Mouse (Mus musculus): ENCODE data around the gene Abraxas1. TPM values are rescaled to one million over a fixed set of nuclear protein-coding genes. Genes with fewer than 3 reads are reported as not detected.

The Abraxas1 gene
- 17.2 and 29.2 TPM in 2 replicates for polyA plus RNA-seq (2015; fragmentation: Nextera tagmentation; extraction: Ambion mirVana)

DNA sequence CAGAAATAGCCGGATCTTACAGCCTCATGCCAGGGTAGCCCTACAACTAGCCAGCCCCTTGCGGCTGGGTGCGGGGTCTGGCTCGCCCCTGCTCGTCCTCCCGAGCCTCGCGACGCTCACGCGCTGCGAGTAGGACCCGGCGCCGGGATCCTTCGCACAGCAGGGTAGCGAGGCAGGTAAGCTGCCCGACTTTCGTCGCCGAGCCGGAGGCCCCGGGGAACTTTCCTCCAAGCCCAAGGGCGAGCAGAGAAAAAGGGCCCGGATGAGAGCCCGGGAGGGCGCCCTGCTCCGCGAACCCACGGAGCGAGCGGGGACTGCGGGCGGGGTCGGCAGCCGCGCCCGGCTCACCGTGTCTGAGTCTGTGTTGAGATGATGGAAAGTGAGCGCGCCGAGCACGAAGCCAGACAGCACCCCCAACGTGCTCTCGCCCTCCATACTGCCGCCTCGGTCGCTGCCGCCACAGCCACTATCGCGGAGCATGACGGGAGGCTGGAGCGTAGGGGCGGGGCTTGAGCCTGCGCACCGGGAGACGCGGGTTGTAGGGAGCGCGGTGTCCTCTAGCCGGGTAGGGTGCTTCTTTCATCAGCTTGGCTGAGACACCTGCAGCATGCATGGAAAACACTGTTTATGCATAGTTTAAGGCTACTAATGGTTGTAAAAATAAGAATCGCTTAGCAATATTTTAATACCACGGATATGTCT lies at the start of gene Abraxas1:
Gene Abraxas1, minus strand, starts transcription at position 483 of the 702 bp plus-strand sequence.

DNA sequence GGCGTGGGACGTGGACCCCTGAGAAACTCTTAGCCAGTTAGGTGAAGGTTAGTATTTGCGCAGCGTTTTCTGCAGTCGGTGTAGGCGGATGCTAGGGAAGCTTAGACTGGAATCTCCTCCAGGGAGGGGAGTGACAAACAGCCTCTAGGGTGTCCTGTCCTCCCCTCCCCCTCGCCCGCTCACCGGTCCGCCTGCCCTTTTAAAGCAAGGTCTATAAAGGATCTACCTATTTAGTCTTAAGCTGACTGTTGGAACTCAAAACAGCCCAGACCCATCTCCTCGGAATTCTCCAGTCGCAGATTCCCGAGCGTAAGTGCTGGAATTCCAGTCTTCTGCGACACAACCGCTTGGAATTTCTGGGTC lies 24.7 kb upstream of the Abraxas1 start, which contains the start of gene Gpat3:
Gene Gpat3, plus strand, starts transcription at position 229 of the 363 bp plus-strand sequence.

DNA sequence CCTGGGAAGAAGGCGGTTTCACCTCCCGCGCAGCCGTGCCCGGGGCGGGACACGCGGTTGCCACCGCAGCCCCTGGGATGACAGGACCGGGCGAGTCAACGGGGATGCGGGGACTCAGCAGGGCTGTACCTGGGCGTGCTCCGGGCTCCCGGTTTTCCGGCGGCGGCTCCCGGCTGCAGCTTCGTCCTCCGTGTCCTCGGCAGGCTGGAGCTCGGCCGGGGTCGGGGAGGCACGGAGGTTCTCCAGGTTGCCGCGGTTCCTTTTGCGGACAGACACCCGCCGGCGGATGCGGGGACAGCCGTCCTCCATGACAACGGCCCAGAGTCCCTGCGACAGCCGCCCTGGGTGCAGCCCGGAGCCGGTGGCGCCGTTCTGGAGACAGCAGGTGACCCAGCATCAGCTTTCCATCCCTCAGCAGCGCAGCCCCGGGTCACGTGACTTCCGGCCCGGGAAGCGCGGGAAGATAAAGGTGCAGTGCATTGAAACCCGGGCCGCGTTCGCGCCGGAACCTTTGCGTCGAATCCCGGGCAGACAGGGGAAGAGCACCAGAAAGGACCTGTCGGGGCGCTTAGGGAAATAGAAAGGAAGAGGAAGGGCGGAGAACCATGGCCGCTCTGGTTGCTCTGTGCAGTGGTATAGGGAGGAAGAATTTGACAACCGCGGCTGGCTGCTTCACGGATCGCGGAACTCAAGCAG lies 22.5 kb downstream of the Abraxas1 start, which contains the start of the genes Helq and Mrps18c:
Gene Helq, minus strand, starts transcription at position 434 of the 696 bp plus-strand sequence.
Gene Mrps18c, plus strand, starts transcription at position 463 of the 696 bp plus-strand sequence.

Other genes starting within 250 kb of the Abraxas1 start
- gene Plac8, start 248.7 kb downstream of the Abraxas1 start, polyA plus RNA-seq (2015; fragmentation: Nextera tagmentation; extraction: Ambion mirVana), result 63.3 and 143 TPM in 2 replicates
- 67.8 and 73.6 TPM in 2 replicates for gene Coq2, start 145.8 kb downstream of the Abraxas1 start, polyA plus RNA-seq (2015; fragmentation: Nextera tagmentation; extraction: Ambion mirVana)
- 3.5 and 4.7 TPM in 2 replicates for gene Hpse, start 101.2 kb downstream of the Abraxas1 start, polyA plus RNA-seq (2015; fragmentation: Nextera tagmentation; extraction: Ambion mirVana)
- gene Helq, start 22.4 kb downstream of the Abraxas1 start, polyA plus RNA-seq (2015; fragmentation: Nextera tagmentation; extraction: Ambion mirVana), result 5.9 and 7.0 TPM in 2 replicates
- 316 and 494 TPM in 2 replicates for gene Mrps18c, start 22.3 kb downstream of the Abraxas1 start, polyA plus RNA-seq (2015; fragmentation: Nextera tagmentation; extraction: Ambion mirVana)
- gene Gpat3, start 24.7 kb upstream of the Abraxas1 start, polyA plus RNA-seq (2015; fragmentation: Nextera tagmentation; extraction: Ambion mirVana), result 1.3 and 2.0 TPM in 2 replicates

All from adrenal gland, postnatal 0 days (tissue).